Mouse (Mus musculus) myocyte (in vitro differentiated cells): ENCODE measurements around the gene Ms4a18.

Source experiments
- CEBPB ChIP-seq: IDR thresholded peaks from 2 replicates; pipeline ENCODE4 v1.6.1; 2011; ENCODE audit warnings: mild to moderate bottlenecking, moderate library complexity; ENCODE audit not compliant: poor library complexity, insufficient read depth, severe bottlenecking
- E2F4 ChIP-seq: IDR thresholded peaks from one replicate; pipeline ENCODE4 v1.6.1; 2011; ENCODE audit warnings: mild to moderate bottlenecking, control low read depth, moderate library complexity; ENCODE audit not compliant: insufficient read depth
- MAX ChIP-seq: IDR thresholded peaks from one replicate; pipeline ENCODE4 v1.6.1; 2011; ENCODE audit warnings: low read depth, mild to moderate bottlenecking, control low read depth
- MYOD1 ChIP-seq, 3 experiments: IDR thresholded peaks; one replicate each; pipeline ENCODE4 v1.6.1; 2011; ENCODE audit warnings: control low read depth in 2 of 3, low read depth in 2 of 3, mild to moderate bottlenecking in 2 of 3, moderate library complexity in 1 of 3; ENCODE audit not compliant: insufficient read length in 2 of 3, control insufficient read depth in 1 of 3
- MYOG ChIP-seq, 3 experiments: IDR thresholded peaks; one replicate each; pipeline ENCODE4 v1.6.1; 2011; ENCODE audit warnings: control low read depth in 2 of 3, low read depth in 2 of 3, mild to moderate bottlenecking in 2 of 3; ENCODE audit not compliant: insufficient read length in 2 of 3, control insufficient read depth in 1 of 3, insufficient read depth in 1 of 3
- POLR2A ChIP-seq: IDR thresholded peaks from one replicate; pipeline ENCODE4 v1.6.1; 2011; ENCODE audit warnings: low read depth, mild to moderate bottlenecking, control low read depth, moderate library complexity; ENCODE audit not compliant: insufficient read length
- POLR2AphosphoS2 ChIP-seq: IDR thresholded peaks from one replicate; pipeline ENCODE4 v1.6.1; 2011; ENCODE audit warnings: low read depth, control low read depth; ENCODE audit not compliant: insufficient read length
- REST ChIP-seq: IDR thresholded peaks from one replicate; pipeline ENCODE4 v1.6.1; 2011; ENCODE audit warnings: mild to moderate bottlenecking, control low read depth, moderate library complexity; ENCODE audit not compliant: insufficient read depth, insufficient read length
- SRF ChIP-seq: IDR thresholded peaks from one replicate; pipeline ENCODE4 v1.6.1; 2011; ENCODE audit warnings: low read depth; ENCODE audit not compliant: control insufficient read depth, insufficient read length
- TCF12 ChIP-seq: IDR thresholded peaks from one replicate; pipeline ENCODE4 v1.6.1; 2011; ENCODE audit warnings: mild to moderate bottlenecking, control low read depth; ENCODE audit not compliant: poor library complexity, insufficient read depth, severe bottlenecking
- TCF3 ChIP-seq: IDR thresholded peaks from one replicate; pipeline ENCODE4 v1.6.1; 2011; ENCODE audit warnings: low read depth, control low read depth; ENCODE audit not compliant: insufficient read length
- USF1 ChIP-seq: IDR thresholded peaks from one replicate; pipeline ENCODE4 v1.6.1; 2011; ENCODE audit warnings: low read depth, mild to moderate bottlenecking, control low read depth, moderate library complexity

DNA sequence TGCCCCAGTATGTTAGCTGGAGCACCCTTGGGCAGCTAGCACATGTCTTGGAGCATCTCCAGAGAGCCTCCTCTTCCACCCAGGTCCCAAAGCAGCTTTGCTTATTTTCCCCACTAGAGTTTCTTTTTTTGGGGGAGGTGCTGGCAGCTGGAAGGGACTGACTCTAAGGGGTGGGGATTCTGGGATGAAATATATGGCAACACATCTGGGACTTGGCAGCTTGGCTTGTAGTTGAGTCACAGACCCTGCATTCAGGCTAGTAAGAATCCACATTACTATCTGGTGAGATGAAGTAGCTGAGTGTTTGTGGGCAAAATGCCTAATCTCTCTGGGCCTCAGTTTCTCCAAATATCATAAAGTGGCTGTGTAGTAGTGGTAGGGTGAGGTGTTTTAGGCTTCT is 25.9 kb downstream of the Ms4a18 start:
- no peak for TF ChIP-seq MAX
- no peak for TF ChIP-seq CEBPB
- no peak for TF ChIP-seq TCF3
- TF ChIP-seq E2F4, result no peak
- TF ChIP-seq MYOG (IDR thresholded peaks at IDR 0.05; ENCODE audit: control insufficient read depth in 1 of 3, insufficient read depth in 1 of 3, insufficient read length in 2 of 3, low read depth in 2 of 3), result no peak
- no peak for TF ChIP-seq POLR2A
- no peak for TF ChIP-seq USF1
- no peak for TF ChIP-seq TCF12
- TF ChIP-seq MYOD1 (IDR thresholded peaks at IDR 0.05; ENCODE audit: control insufficient read depth in 1 of 3, insufficient read length in 2 of 3, low read depth in 2 of 3), result no peak
- TF ChIP-seq POLR2AphosphoS2, result no peak
- no peak for TF ChIP-seq SRF
- no peak for TF ChIP-seq REST
